Mouse (Mus musculus) myocyte (in vitro differentiated cells): ENCODE results near the gene Tbc1d15.

Experiments used
- E2F4 ChIP-seq: IDR thresholded peaks from one replicate; pipeline ENCODE4 v1.6.1; 2011; ENCODE audit warnings: mild to moderate bottlenecking, control low read depth, moderate library complexity; ENCODE audit not compliant: insufficient read depth
- MAX ChIP-seq: IDR thresholded peaks from one replicate; pipeline ENCODE4 v1.6.1; 2011; ENCODE audit warnings: low read depth, mild to moderate bottlenecking, control low read depth
- MYOG ChIP-seq, 3 experiments: IDR thresholded peaks; one replicate each; pipeline ENCODE4 v1.6.1; 2011; ENCODE audit warnings: control low read depth in 2 of 3, low read depth in 2 of 3, mild to moderate bottlenecking in 2 of 3; ENCODE audit not compliant: insufficient read length in 2 of 3, control insufficient read depth in 1 of 3, insufficient read depth in 1 of 3
- POLR2A ChIP-seq: IDR thresholded peaks from one replicate; pipeline ENCODE4 v1.6.1; 2011; ENCODE audit warnings: low read depth, mild to moderate bottlenecking, control low read depth, moderate library complexity; ENCODE audit not compliant: insufficient read length
- POLR2AphosphoS2 ChIP-seq: IDR thresholded peaks from one replicate; pipeline ENCODE4 v1.6.1; 2011; ENCODE audit warnings: low read depth, control low read depth; ENCODE audit not compliant: insufficient read length
- REST ChIP-seq: IDR thresholded peaks from one replicate; pipeline ENCODE4 v1.6.1; 2011; ENCODE audit warnings: mild to moderate bottlenecking, control low read depth, moderate library complexity; ENCODE audit not compliant: insufficient read depth, insufficient read length
- SRF ChIP-seq: IDR thresholded peaks from one replicate; pipeline ENCODE4 v1.6.1; 2011; ENCODE audit warnings: low read depth; ENCODE audit not compliant: control insufficient read depth, insufficient read length
- TCF12 ChIP-seq: IDR thresholded peaks from one replicate; pipeline ENCODE4 v1.6.1; 2011; ENCODE audit warnings: mild to moderate bottlenecking, control low read depth; ENCODE audit not compliant: poor library complexity, insufficient read depth, severe bottlenecking
- TCF3 ChIP-seq: IDR thresholded peaks from one replicate; pipeline ENCODE4 v1.6.1; 2011; ENCODE audit warnings: low read depth, control low read depth; ENCODE audit not compliant: insufficient read length
- USF1 ChIP-seq: IDR thresholded peaks from one replicate; pipeline ENCODE4 v1.6.1; 2011; ENCODE audit warnings: low read depth, mild to moderate bottlenecking, control low read depth, moderate library complexity

DNA sequence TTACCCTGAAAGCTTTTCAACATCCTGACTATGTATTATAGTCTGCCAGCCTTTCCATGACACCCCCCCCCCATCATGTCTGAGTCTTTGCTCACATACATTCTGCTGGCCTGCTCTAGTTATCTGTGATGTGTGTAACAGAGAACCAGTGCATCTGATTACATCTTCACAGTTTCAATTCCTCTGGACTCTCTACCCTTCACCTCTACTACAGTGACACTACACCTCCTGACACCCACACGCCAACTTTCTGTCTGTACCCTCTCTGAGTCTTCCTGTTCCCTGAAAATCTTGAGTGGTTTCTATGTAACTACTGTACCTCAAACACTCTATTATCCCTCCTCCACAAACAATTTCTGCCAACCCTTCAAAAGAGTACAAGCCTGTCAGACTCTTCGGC, 5.8 kb downstream of the Tbc1d15 start:
- TF ChIP-seq POLR2A, result no peak
- no peak for TF ChIP-seq TCF3
- TF ChIP-seq TCF12, result no peak
- TF ChIP-seq POLR2AphosphoS2, result no peak
- TF ChIP-seq MAX, result no peak
- TF ChIP-seq SRF, result no peak
- TF ChIP-seq USF1, result no peak
- no peak for TF ChIP-seq E2F4
- no peak for TF ChIP-seq REST
- TF ChIP-seq MYOG (IDR thresholded peaks at IDR 0.05; ENCODE audit: control insufficient read depth in 1 of 3, insufficient read depth in 1 of 3, insufficient read length in 2 of 3, low read depth in 2 of 3), result no peak
